Mouse (Mus musculus) forebrain, embryonic 12.5 days (tissue): ENCODE data around the gene Anxa4. TPM values are rescaled to one million over a fixed set of nuclear protein-coding genes. Genes with fewer than 3 reads are reported as not detected.

ENCODE experiments used
- polyA plus RNA-seq: library from polyadenylated mRNA; unstranded; fragments of >200 nt; fragmentation: Nextera tagmentation; extraction: Ambion mirVana; gene quantifications from 2 replicates; pipeline ENCODE4 v1.2.1, GENCODE M21; 2016

Gene Anxa4
- polyA plus RNA-seq, 1 experiment from 2014 or later: 6.1 TPM

Other genes with a start within 250 kb of the Anxa4 start
- 0.52 and 0.87 TPM in 2 replicates for gene Asprv1, start 165.4 kb downstream of the Anxa4 start, polyA plus RNA-seq
- 23.8 and 26.8 TPM in 2 replicates for gene Mxd1, start 124.4 kb downstream of the Anxa4 start, polyA plus RNA-seq
- 136 and 139 TPM in 2 replicates for gene Snrnp27, start 109.1 kb downstream of the Anxa4 start, polyA plus RNA-seq
- gene Gmcl1, start 60.2 kb downstream of the Anxa4 start, polyA plus RNA-seq: 52.2 and 52.9 TPM in 2 replicates
- 29.7 and 32.9 TPM in 2 replicates for gene Aak1, start 55.9 kb upstream of the Anxa4 start, polyA plus RNA-seq
- 83.3 and 86.4 TPM in 2 replicates for gene Nfu1, start 215.7 kb upstream of the Anxa4 start, polyA plus RNA-seq
- gene Gfpt1, start 249.3 kb upstream of the Anxa4 start, polyA plus RNA-seq: 18.7 and 20.3 TPM in 2 replicates